ENCODE assay signal across 8 mouse cellular contexts in the genomic region with DNA sequence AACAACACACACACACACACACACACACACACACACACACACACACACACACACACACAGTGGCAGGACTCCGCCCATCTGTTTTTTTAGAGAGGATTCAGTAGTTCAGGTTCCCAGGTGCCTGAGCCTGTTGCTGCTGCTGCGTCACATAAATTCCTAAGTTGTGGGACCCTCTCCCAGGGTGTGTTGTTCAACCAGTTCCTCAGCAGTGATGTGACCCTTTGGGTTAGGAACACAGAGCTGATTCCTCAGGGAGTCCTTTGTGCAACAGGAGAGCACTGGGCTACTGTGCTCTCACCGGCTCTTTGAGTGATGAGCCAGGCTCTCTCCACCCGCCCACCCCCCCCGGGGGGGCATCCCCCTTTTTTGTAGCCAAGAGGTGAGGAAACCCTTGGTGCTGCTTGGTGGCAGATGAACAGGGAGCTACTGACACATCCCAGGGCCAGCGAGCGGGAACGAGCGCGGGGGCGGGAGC. TPM values are rescaled to one million over a fixed set of nuclear protein-coding genes. Genes with fewer than 3 reads are reported as not detected.
DNase-seq lines count a peak whose midpoint lies in the region; ATAC-seq and TF ChIP-seq lines count a peak whose summit lies in the region.

A gene (plus strand): TSS at position 453 of the 475 bp plus-strand sequence.

- no peak for DNase-seq in frontal cortex, adult 2 months (ENCODE audit: extremely low spot score in 1 of 2, low spot score in 1 of 2)
- no peak for DNase-seq in frontal cortex, postnatal 14 days (ENCODE audit: low spot score in 2 of 2)
- no peak for DNase-seq in G1E (ENCODE audit: low spot score)
- no peak for DNase-seq in hindbrain, embryonic 11.5 days (ENCODE audit: low spot score)
- no peak for DNase-seq in liver, embryonic 13.5 days
- no peak for DNase-seq in ovary, postnatal 14 days (ENCODE audit: low spot score)
- DNase-seq in B cell, adult 2 months: no peak

- 5% methylated on average over 11 of the region's 11 CpGs for WGBS in forebrain, embryonic 13.5 days
- 3% methylated on average over 11 of the region's 11 CpGs for WGBS in hindbrain, embryonic 11.5 days
- WGBS in liver, embryonic 13.5 days (ENCODE audit: insufficient replicate concordance): 8% methylated on average over 11 of the region's 11 CpGs

- H3K4me2 ChIP-seq in forebrain, embryonic 13.5 days: peak within 1 kb of the TSS; percentile 99
- H3K4me2 ChIP-seq in hindbrain, embryonic 11.5 days (replicated peaks; ENCODE audit: low read depth, low read length): peak within 1 kb of the TSS; percentile 96
- H3K4me2 ChIP-seq in liver, embryonic 13.5 days: peak within 1 kb of the TSS; percentile 64

- H3K27me3 ChIP-seq in G1E (ENCODE audit: insufficient read depth, low read length): no peaks in the 10 kb centered on the region
- H3K27me3 ChIP-seq in forebrain, embryonic 13.5 days: peaks cover 35% of the 10 kb centered on the region
- peaks cover 9% of the 10 kb centered on the region for H3K27me3 ChIP-seq in hindbrain, embryonic 11.5 days (ENCODE audit: control insufficient read depth, insufficient read depth, low read length)
- H3K27me3 ChIP-seq in liver, embryonic 13.5 days: peaks cover 30% of the 10 kb centered on the region

- peak within 1 kb of the TSS; percentile 72 for H3K9ac ChIP-seq in forebrain, embryonic 13.5 days
- peak within 1 kb of the TSS; percentile 59 for H3K9ac ChIP-seq in hindbrain, embryonic 11.5 days (ENCODE audit: low read depth, low read length)
- H3K9ac ChIP-seq in liver, embryonic 13.5 days: no peak within 1 kb of the TSS

- no peak for TF ChIP-seq CTCF in G1E (IDR thresholded peaks at IDR 0.05; ENCODE audit: low read depth, low read length)

- no peak within 1 kb of the TSS for H3K27ac ChIP-seq in forebrain, embryonic 13.5 days
- no peak within 1 kb of the TSS for H3K27ac ChIP-seq in hindbrain, embryonic 11.5 days (ENCODE audit: low read depth, low read length)
- H3K27ac ChIP-seq in liver, embryonic 13.5 days: no peak within 1 kb of the TSS

- no peaks in the 10 kb centered on the region for H3K4me1 ChIP-seq in G1E (ENCODE audit: insufficient read depth, low read depth, low read length)
- H3K4me1 ChIP-seq in forebrain, embryonic 13.5 days: peaks cover 11% of the 10 kb centered on the region
- H3K4me1 ChIP-seq in hindbrain, embryonic 11.5 days (replicated peaks; ENCODE audit: control insufficient read depth, insufficient read depth, low read length): no peaks in the 10 kb centered on the region; the same call in 1 of the 2 replicates
- H3K4me1 ChIP-seq in liver, embryonic 13.5 days (replicated peaks): no peaks in the 10 kb centered on the region

- ATAC-seq in G1E (ENCODE audit: extremely low read depth, insufficient number of reproducible peaks, low FRiP score, poor library complexity, severe bottlenecking): no peak
- ATAC-seq in forebrain, embryonic 13.5 days: peak; percentile 50
- ATAC-seq in hindbrain, embryonic 11.5 days (ENCODE audit: low FRiP score): peak; percentile 58
- ATAC-seq in liver, embryonic 13.5 days (ENCODE audit: low read depth): no peak

- peaks cover 27% of the 10 kb centered on the region for H3K9me3 ChIP-seq in G1E (replicated peaks)
- no peaks in the 10 kb centered on the region for H3K9me3 ChIP-seq in forebrain, embryonic 13.5 days (replicated peaks)
- H3K9me3 ChIP-seq in hindbrain, embryonic 11.5 days (ENCODE audit: control insufficient read depth, low read length): no peaks in the 10 kb centered on the region
- H3K9me3 ChIP-seq in liver, embryonic 13.5 days (replicated peaks): no peaks in the 10 kb centered on the region

- no peaks in the 10 kb centered on the region for H3K36me3 ChIP-seq in G1E (replicated peaks)
- no peaks in the 10 kb centered on the region for H3K36me3 ChIP-seq in forebrain, embryonic 13.5 days (ENCODE audit: poor library complexity, severe bottlenecking)
- no peaks in the 10 kb centered on the region for H3K36me3 ChIP-seq in hindbrain, embryonic 11.5 days (ENCODE audit: control insufficient read depth, insufficient read depth, low read length)
- H3K36me3 ChIP-seq in liver, embryonic 13.5 days: no peaks in the 10 kb centered on the region

- peak within 1 kb of the TSS; percentile 28; the same call in 1 of the 2 replicates for H3K4me3 ChIP-seq in G1E (ENCODE audit: low read depth, low read length)
- peak within 1 kb of the TSS; percentile 67 for H3K4me3 ChIP-seq in forebrain, embryonic 13.5 days
- H3K4me3 ChIP-seq in hindbrain, embryonic 11.5 days (ENCODE audit: low read depth, low read length): peak within 1 kb of the TSS; percentile 59
- peak within 1 kb of the TSS; percentile 43 for H3K4me3 ChIP-seq in liver, embryonic 13.5 days (replicated peaks)

RNA-seq across cellular contexts. Expression of the gene that starts here (rescaled TPM):
- polyA plus RNA-seq in frontal cortex, adult 2 months (2012; rRNA removed): 66.7 and 82.2 TPM in 2 replicates
- total RNA-seq in G1E (2014; fragmentation: Nextera tagmentation): not detected in 2 replicates
- total RNA-seq in G1E (2017): 0.12 and 0.27 TPM in 2 replicates
- not detected in 2 replicates for polyA plus RNA-seq in G1E (2012)
- 12.7 and 14.5 TPM in 2 replicates for polyA plus RNA-seq in forebrain, embryonic 13.5 days (2015; fragmentation: Nextera tagmentation; extraction: Ambion mirVana)
- 7.0 and 8.2 TPM in 2 replicates for polyA plus RNA-seq in hindbrain, embryonic 11.5 days (2014; fragmentation: Nextera tagmentation; extraction: Ambion mirVana)
- 2.2 and 3.2 TPM in 2 replicates for polyA plus RNA-seq in liver, embryonic 13.5 days (2015; fragmentation: Nextera tagmentation; extraction: Ambion mirVana)

Comparison
In these comparisons a context has a peak if more than half of its experiments do, and no peak if none do; other contexts are left out.
1. ATAC-seq: peak in forebrain, embryonic 13.5 days (single experiment) and hindbrain, embryonic 11.5 days (single experiment); none in G1E (single experiment) and liver, embryonic 13.5 days (single experiment).
2. Peak in every context shown above with its lines, with median percentiles within 50 percentile points of each other: H3K4me3 ChIP-seq and H3K4me2 ChIP-seq.